ENCODE assay signal across 1 mouse cellular context in the genomic region with DNA sequence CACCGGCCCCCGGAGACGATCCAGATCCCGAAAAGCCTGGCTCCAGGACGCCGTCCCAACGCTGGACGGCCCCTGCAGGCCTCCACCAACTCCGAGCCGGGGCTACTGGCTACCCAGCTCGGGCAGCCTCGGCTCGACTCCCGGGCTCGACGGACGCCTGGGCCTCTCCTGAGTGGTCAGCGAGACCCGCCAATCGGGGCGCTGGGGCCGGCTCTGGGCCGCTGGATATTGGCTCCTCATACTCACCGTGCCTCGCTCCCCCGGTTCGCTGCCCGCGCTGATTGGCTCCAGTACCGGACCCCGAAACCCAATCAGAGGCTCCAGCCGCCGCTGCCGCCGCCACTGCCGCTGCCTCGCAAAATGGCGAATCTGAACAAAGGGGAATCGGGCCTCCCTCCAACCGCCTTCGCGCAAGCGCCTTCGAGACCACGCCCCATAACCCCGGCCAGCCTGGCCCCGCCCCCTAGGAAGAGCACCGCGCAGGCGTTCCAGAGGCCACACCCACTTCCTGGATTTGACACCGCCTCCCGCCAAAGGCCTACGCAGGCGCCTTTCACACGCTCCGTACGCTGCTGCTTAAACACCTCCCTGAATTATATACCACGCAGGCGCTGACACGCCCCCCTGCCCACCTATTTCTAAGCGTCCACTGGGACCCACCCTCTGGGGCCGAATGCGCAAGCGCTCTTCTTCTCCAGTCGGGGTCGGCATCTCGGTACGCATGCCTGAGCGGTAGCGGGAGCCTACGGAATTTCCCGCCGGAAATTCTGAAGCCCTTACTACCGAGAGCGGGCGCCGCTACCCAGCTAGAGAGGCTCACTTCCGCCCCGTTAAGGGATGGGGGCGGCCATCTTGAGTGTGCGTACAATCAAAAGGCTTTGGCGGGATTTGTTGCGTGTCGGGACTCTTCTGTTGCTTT.
TF ChIP-seq lines count a peak whose summit lies in the region.

A gene (minus strand): TSS at position 527 of the 919 bp plus-strand sequence.
A gene (plus strand): TSS at position 635 of the 919 bp plus-strand sequence.

TF ChIP-seq in CH12.LX, 34 proteins besides CTCF, POLR2A, EP300 and RAD21 (continued from another document):
- TF ChIP-seq BHLHE40 (IDR thresholded peaks at IDR 0.05; ENCODE audit: low read depth, low read length) (no peak), ELF1 (IDR thresholded peaks at IDR 0.05; ENCODE audit: low read depth, low read length) (peak; percentile 97), SIN3A (IDR thresholded peaks at IDR 0.05; ENCODE audit: low read length) (peak; percentile 84; the same call in 1 of the 2 replicates), POLR2AphosphoS2 (IDR thresholded peaks at IDR 0.05; ENCODE audit: low read depth, low read length) (peak; percentile 12), E2F4 (IDR thresholded peaks at IDR 0.05; ENCODE audit: insufficient replicate concordance, low read depth, low read length) (peak; percentile 94), SMC3 (IDR thresholded peaks at IDR 0.05; ENCODE audit: low read depth, low read length) (no peak), USF2 (conservative IDR thresholded peaks at IDR 0.05; ENCODE audit: low read depth, low read length) (no peak), JUND (conservative IDR thresholded peaks at IDR 0.05; ENCODE audit: low read depth, low read length) (no peak), ZC3H11A (IDR thresholded peaks at IDR 0.05; ENCODE audit: low read depth, low read length) (no peak), MEF2A (IDR thresholded peaks at IDR 0.05; ENCODE audit: borderline replicate concordance, low read depth, low read length) (peak; percentile 81; the same call in 1 of the 2 replicates), MYC (IDR thresholded peaks at IDR 0.05; ENCODE audit: low read depth, low read length) (peak; percentile 83; the same call in 1 of the 2 replicates), MAFK (IDR thresholded peaks at IDR 0.05; ENCODE audit: insufficient replicate concordance, low read length) (no peak), KAT2A (IDR thresholded peaks at IDR 0.05; ENCODE audit: insufficient replicate concordance, low read length) (peak; percentile 75; the same call in 1 of the 2 replicates), NELFE (IDR thresholded peaks at IDR 0.05; ENCODE audit: low read depth, low read length) (peak; percentile 83), TBP (conservative IDR thresholded peaks at IDR 0.05; ENCODE audit: low read depth, low read length) (peak; percentile 64), IRF4 (IDR thresholded peaks at IDR 0.05; ENCODE audit: low read depth, low read length) (peak; percentile 72), UBTF (IDR thresholded peaks at IDR 0.05; ENCODE audit: low read depth, low read length) (peak; percentile 91; the same call in 1 of the 2 replicates), NRF1 (IDR thresholded peaks at IDR 0.05; ENCODE audit: low read depth, low read length) (peak; percentile 93), HCFC1 (IDR thresholded peaks at IDR 0.05; ENCODE audit: low read depth, low read length) (peak; percentile 90), TCF12 (IDR thresholded peaks at IDR 0.05; ENCODE audit: low read depth, low read length) (peak; percentile 36)
